Mouse (Mus musculus) hindbrain, embryonic 12.5 days (tissue): ENCODE measurements at regions not wholly inside any gene's neighbourhood (a gene's known extent, or its start where the extent isn't known, plus 50 kb on each side); places are given as distances from the start of the nearest gene placed in this dataset.

Experiments used
- ATAC-seq: fragments of 200-750 bp; cut with Nextera tagmentation; 2 replicates; pipeline ENCODE4 v1.8.0; 2017; ENCODE audit warnings: moderate TSS enrichment; ENCODE audit not compliant: low FRiP score
- H3K27ac ChIP-seq: fragments of 300-500 bp; sonication (generic); 2 replicates; pipeline ENCODE4 v1.5.1; 2016; ENCODE audit warnings: mild to moderate bottlenecking
- H3K27me3 ChIP-seq: fragments of 300-500 bp; sonication (generic); 2 replicates; pipeline ENCODE4 v1.6.1; 2016; ENCODE audit warnings: mild to moderate bottlenecking
- H3K36me3 ChIP-seq: fragments of 300-500 bp; sonication (generic); 2 replicates; pipeline ENCODE4 v1.6.1; 2016; ENCODE audit warnings: mild to moderate bottlenecking
- H3K4me1 ChIP-seq: fragments of 300-500 bp; sonication (generic); 2 replicates; pipeline ENCODE4 v1.6.1; 2016
- H3K4me2 ChIP-seq: fragments of 300-500 bp; sonication (generic); replicated peaks from 2 replicates; pipeline ENCODE4 v1.6.1; 2016; ENCODE audit warnings: mild to moderate bottlenecking
- H3K4me3 ChIP-seq: fragments of 300-500 bp; sonication (generic); 2 replicates; pipeline ENCODE4 v1.5.1; 2016; ENCODE audit warnings: mild to moderate bottlenecking
- H3K9ac ChIP-seq: fragments of 300-500 bp; sonication (generic); 2 replicates; pipeline ENCODE4 v1.6.1; 2016; ENCODE audit warnings: mild to moderate bottlenecking, moderate library complexity
- H3K9me3 ChIP-seq: fragments of 300-500 bp; sonication (generic); replicated peaks from 2 replicates; pipeline ENCODE4 v1.6.1; 2016; ENCODE audit warnings: mild to moderate bottlenecking
- WGBS: fragments of 180-500 bp; shearing (Covaris S2); methylation state at CpG from one replicate; pipeline ENCODE4 v1.1.7; 2016; 5-methylcytosine and 5-hydroxymethylcytosine counted together

DNA sequence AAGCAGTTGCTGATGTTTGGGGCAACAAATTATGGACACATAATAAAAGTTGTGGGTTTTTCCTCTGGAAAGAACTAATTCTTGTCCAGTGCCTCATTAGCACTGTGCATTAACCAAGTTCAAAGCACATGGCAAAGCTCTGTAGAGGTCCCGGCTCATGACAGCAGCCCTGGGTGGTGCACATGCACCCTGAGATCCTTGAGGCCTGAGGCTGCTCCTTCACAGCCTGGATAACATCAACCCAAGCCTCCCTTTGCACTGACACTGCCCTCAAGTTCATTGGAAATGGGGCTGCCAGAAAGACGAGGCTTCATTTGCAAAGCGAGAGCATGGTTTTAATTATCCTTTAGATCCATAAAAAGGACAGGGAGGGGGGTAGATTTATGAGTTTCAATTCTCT is 216.3 kb downstream of the Ets1 start:
- Histone ChIP-seq H3K9me3 (no peaks in the 10 kb centered on the region), H3K27me3 (no peaks in the 10 kb centered on the region), H3K4me2 (no peak overlapping the region), H3K27ac (no peak overlapping the region), H3K4me3 (no peak overlapping the region), H3K36me3 (no peaks in the 10 kb centered on the region), H3K4me1 (no peaks in the 10 kb centered on the region), H3K9ac (no peak overlapping the region)
- 77% methylated on average over 3 of the region's 3 CpGs for WGBS
- ATAC-seq: no peak

DNA sequence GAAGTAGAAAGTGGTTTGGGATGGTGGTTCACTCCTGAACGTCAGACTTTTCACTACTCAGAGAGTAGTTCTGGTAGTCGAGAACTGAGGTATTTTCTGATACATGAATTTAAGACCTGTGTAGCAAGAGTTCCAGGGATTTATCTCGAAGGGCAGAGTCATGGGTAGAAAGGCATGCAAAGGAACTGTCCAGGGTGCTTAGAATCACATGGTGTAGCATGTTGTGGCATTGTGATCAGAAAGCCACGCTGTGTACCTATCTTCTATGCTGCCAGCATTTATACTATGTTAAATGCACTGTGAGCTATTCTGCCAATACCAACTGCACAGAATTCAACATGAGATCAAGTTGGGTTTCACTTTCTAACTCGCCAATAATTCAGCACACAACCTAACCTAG is 227.3 kb downstream of the Ets1 start:
- Histone ChIP-seq H3K4me2 (no peak overlapping the region), H3K9ac (no peak overlapping the region), H3K9me3 (no peaks in the 10 kb centered on the region), H3K36me3 (no peaks in the 10 kb centered on the region), H3K4me1 (no peaks in the 10 kb centered on the region), H3K27ac (no peak overlapping the region), H3K27me3 (no peaks in the 10 kb centered on the region), H3K4me3 (no peak overlapping the region)
- 77% methylated on average over 5 of the region's 5 CpGs for WGBS
- no peak for ATAC-seq

DNA sequence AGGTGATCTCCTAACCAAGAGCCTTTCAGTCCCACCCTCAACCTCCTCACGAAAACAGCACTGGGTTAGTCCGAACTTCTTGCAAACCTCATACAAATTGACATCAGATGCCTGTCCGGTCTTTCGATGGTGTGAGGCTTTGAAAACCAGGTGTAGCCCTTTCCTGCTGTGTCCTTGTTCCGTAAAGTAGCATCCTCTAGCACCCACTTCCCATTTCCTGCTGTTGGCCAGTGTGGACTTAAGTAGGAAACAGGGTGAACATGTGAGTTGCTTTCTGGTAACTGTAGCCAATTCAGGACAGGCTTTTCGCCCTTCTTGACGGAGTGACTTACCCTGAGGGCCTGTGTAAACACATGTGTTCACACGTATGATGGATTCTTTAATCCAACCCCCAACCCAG is 232.9 kb downstream of the Ets1 start:
- Histone ChIP-seq H3K9ac (no peak overlapping the region), H3K36me3 (no peaks in the 10 kb centered on the region), H3K27ac (no peak overlapping the region), H3K4me1 (no peaks in the 10 kb centered on the region), H3K9me3 (no peaks in the 10 kb centered on the region), H3K4me2 (no peak overlapping the region), H3K27me3 (no peaks in the 10 kb centered on the region; the same call in 1 of the 2 replicates), H3K4me3 (no peak overlapping the region)
- WGBS: 84% methylated on average over 8 of the region's 8 CpGs
- ATAC-seq: no peak

DNA sequence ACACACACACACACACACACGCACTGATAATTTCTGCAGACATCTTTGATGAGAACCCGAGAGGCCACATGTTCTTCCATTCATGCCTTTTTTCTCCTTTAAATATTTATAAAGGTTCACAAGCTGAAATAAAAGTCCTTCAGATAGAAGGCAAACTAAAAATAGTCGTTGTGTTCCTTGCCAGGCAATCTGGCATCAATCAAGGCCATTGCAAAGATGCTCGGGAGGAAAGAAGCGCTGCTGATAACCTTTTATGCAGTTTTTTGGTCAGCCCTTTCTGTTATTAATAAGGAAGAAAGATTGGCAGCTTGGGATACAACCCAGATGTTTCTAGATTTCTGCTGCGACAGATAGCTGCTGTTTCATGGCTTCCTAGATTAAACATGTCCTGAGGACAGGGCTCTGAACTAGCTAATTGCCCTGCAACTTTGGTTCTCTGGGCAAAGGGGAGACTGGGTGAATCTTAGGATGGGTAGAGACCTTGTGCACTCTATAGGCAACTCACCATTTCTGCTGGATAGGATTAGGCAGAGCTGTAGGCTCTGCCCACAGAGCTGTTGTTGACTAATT is 238.4 kb downstream of the Ets1 start:
- H3K9me3 ChIP-seq: no peaks in the 10 kb centered on the region
- H3K27ac ChIP-seq: no peak overlapping the region
- no peaks in the 10 kb centered on the region for H3K27me3 ChIP-seq
- no peak overlapping the region for H3K4me3 ChIP-seq
- no peaks in the 10 kb centered on the region for H3K36me3 ChIP-seq
- 72% methylated on average over 6 of the region's 6 CpGs for WGBS
- H3K9ac ChIP-seq: no peak overlapping the region
- H3K4me1 ChIP-seq: no peaks in the 10 kb centered on the region
- ATAC-seq: no peak
- H3K4me2 ChIP-seq: no peak overlapping the region

DNA sequence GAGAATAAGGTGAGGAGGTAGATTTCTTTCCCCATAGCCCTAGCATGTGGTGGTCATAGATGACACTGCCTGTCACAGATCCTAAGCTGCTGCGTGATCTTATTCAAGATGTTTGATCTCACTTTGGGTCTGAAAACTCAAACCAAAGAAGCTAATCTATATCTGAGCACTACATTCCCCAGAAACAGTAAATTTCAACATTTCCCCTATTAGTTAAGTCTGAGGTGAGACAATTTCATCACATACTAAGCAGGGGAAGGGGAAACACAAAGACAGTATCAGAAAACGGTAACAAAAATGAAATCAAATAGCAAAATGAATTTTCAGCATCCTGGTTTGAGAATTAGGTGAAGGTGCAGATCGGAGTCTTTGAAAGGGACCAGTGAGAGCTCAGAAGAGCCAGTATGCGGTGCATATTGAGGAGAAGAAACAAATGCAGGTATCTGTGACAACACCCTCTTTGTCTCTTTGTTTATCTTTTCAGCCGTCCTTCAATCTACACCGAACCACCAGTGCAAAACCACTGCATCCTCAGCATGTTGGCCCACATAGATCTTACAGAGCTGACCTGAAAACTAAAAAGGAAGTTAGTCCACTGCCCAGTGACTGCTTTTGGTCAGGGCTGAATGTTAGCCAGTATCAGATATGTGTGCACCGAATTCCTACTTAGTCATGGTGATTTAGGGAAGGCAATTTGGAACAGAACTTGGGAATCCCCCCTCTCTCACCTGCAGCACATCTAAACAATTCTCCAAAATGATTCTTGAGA is 247.0 kb downstream of the Ets1 start:
- no peak overlapping the region for H3K4me2 ChIP-seq
- 67% methylated on average over 7 of the region's 7 CpGs for WGBS
- no peak for ATAC-seq
- peaks cover 9% of the 10 kb centered on the region for H3K4me1 ChIP-seq
- no peaks in the 10 kb centered on the region for H3K36me3 ChIP-seq
- H3K4me3 ChIP-seq: no peak overlapping the region
- no peaks in the 10 kb centered on the region for H3K9me3 ChIP-seq
- no peak overlapping the region for H3K9ac ChIP-seq
- no peaks in the 10 kb centered on the region for H3K27me3 ChIP-seq
- H3K27ac ChIP-seq: no peak overlapping the region

DNA sequence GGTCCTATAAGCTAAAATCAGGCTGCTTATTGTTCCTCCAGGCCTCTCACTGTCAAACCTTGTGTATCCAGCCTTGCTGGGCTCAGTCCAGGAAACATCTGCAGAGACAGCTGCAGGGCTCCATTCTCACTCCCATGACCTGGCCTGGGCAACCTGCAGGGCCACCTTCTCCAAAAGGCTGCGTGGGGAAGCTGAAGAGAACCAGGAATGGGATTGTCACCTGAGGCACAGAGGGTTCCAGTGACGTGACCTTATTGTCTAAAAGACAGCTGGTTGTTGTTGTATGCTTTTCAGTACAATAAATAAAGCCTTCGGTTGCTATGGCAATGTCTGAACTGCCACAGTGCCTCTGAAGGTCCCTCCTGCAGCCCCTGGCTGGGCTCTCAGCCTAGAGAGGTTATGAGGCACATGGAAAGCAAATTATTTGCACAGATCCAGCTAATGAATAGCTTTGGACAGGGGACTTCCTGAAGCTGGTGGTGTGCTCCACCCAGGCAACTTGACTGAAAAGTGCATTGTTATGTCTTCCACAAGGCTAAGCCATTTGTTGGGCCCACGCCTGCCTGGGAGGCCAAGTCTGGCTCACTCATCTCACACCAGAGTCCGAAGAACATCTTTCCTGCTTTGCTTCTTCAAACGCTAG is 250.1 kb downstream of the Ets1 start:
- Histone ChIP-seq H3K9me3 (no peaks in the 10 kb centered on the region), H3K27ac (no peak overlapping the region), H3K36me3 (no peaks in the 10 kb centered on the region), H3K4me2 (no peak overlapping the region), H3K9ac (no peak overlapping the region), H3K4me3 (no peak overlapping the region), H3K27me3 (no peaks in the 10 kb centered on the region), H3K4me1 (peaks cover 9% of the 10 kb centered on the region)
- ATAC-seq: no peak
- 53% methylated on average over 6 of the region's 6 CpGs for WGBS

DNA sequence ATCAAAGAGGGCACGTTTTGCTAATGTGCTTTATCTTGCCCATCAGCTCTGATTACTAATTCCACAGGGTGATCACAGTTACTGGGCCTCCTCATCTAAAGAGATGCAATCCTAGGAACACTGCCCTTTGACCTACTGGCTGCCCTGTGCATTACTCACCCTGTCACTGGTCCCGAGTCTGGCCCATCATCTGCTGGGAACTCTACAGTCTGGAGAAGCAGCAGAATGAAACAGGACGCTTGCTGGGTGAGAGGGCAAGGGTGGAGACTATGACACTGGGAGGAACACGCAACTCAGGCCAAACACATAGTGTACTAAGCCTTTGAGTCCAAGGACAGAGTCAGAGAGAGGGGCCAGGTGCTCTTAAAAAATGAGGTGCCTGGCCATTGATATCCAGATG is 263.8 kb downstream of the Ets1 start:
- ATAC-seq: no peak
- no peaks in the 10 kb centered on the region for H3K9me3 ChIP-seq
- H3K9ac ChIP-seq: no peak overlapping the region
- no peak overlapping the region for H3K4me3 ChIP-seq
- H3K4me1 ChIP-seq: peaks cover 4% of the 10 kb centered on the region; the same call in 1 of the 2 replicates
- H3K27ac ChIP-seq: no peak overlapping the region
- H3K36me3 ChIP-seq: no peaks in the 10 kb centered on the region
- 22% methylated on average over 4 of the region's 4 CpGs for WGBS
- no peak overlapping the region for H3K4me2 ChIP-seq
- no peaks in the 10 kb centered on the region for H3K27me3 ChIP-seq

DNA sequence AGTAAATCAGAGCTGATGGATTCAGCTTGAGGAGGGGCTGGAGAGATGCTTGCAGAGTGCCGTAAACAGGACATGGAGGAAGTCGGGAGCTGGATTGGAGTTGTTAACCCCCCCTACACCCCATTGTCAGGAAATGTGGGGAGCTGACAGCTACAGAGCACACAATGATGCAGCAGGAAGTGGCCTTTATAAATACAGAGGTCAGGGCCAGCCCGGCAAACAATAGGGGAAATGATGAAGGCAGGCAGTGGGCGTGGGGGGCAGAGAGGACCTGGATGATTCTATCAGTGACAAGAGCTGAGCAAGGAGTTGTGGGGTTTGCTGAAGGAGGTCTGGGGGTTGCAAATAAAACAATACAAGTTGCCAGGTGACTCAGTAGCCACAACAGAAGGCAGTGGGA is 265.3 kb downstream of the Ets1 start:
- Histone ChIP-seq H3K27ac (no peak overlapping the region), H3K9me3 (no peaks in the 10 kb centered on the region), H3K27me3 (no peaks in the 10 kb centered on the region), H3K4me1 (peaks cover 4% of the 10 kb centered on the region; the same call in 1 of the 2 replicates), H3K4me2 (no peak overlapping the region), H3K9ac (no peak overlapping the region), H3K36me3 (no peaks in the 10 kb centered on the region), H3K4me3 (no peak overlapping the region)
- ATAC-seq: no peak
- WGBS: 27% methylated on average over 4 of the region's 4 CpGs

DNA sequence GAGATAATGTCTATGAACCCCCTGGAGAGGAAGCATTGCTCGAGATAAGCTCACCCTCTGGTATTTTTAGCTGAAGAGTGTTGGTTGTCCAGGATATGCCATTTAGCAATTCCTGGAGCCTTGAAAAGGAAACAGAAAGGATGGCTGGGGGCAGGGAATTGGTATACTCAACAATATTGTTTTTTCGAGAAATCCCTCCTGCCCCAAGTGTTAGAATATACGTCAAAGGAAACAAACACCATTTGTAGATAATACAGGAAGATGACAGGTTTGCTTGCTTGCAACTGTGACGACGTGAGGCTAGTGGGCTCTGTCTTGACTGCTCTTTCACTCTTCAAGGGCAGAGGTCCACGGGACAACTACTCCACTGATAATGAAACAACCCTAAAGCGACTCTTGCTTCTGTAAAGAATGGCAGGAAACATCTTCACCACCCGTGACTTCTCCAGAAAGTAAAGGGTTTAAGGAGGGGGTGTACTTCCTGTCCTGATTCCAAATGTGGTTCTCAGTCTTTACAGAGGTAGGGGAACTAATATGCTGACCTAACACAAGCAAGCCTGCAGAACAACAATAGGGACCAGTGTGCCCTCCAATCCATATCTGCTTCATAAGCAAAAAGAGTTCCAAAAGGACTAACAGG is 270.3 kb downstream of the Ets1 start:
- ATAC-seq: no peak
- no peaks in the 10 kb centered on the region for H3K27me3 ChIP-seq
- H3K9me3 ChIP-seq: no peaks in the 10 kb centered on the region
- 79% methylated on average over 8 of the region's 8 CpGs for WGBS
- no peak overlapping the region for H3K4me2 ChIP-seq
- H3K4me1 ChIP-seq: peaks cover 3% of the 10 kb centered on the region; the same call in 1 of the 2 replicates
- H3K4me3 ChIP-seq: no peak overlapping the region
- no peak overlapping the region for H3K27ac ChIP-seq
- H3K36me3 ChIP-seq: no peaks in the 10 kb centered on the region
- no peak overlapping the region for H3K9ac ChIP-seq

DNA sequence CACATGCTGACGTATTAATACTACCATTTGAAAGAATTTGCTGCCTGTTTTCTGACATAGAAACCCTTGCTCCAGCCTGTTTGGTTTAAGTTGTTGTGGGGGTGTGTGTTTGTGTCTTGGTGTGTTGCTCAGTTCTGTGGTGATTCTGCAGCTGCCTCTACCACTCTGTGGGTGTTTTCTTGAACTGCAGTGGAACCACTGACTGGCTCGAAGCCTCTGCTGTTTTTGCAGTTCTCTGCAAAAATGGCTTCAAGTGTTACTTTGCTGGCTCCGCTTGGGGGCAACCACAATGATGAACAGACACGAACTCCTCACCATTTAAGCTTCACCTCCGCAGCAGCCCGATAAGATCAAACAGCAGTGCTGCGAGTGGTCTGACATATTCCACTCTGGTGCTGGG is 274.6 kb downstream of the Ets1 start:
- Histone ChIP-seq H3K4me3 (no peak overlapping the region), H3K27me3 (no peaks in the 10 kb centered on the region), H3K4me1 (no peaks in the 10 kb centered on the region), H3K4me2 (no peak overlapping the region), H3K27ac (no peak overlapping the region), H3K9ac (no peak overlapping the region), H3K36me3 (no peaks in the 10 kb centered on the region), H3K9me3 (no peaks in the 10 kb centered on the region)
- ATAC-seq: no peak
- WGBS: 85% methylated on average over 7 of the region's 7 CpGs

DNA sequence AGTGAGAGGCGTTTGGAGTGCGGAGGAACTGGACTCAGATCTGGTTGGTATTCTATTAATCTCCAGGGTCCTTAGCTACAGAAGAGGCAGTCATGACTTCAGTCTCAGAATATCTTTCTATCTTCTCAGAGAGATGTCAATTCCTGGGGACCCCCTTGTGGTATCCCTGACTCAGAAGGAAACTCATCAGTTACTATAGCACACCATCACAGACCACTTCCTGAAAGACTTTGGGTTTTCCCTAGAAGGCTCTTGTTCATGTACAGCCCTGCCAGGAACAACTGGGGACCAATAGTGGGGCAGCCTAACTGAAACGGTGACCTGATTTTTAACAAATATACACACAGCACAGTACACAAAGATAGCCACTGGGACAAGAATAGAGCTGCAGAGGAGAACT is 279.6 kb downstream of the Ets1 start:
- no peak overlapping the region for H3K4me3 ChIP-seq
- no peaks in the 10 kb centered on the region for H3K4me1 ChIP-seq
- ATAC-seq: no peak
- H3K36me3 ChIP-seq: no peaks in the 10 kb centered on the region
- 94% methylated on average over 3 of the region's 3 CpGs for WGBS
- H3K9me3 ChIP-seq: no peaks in the 10 kb centered on the region
- no peaks in the 10 kb centered on the region for H3K27me3 ChIP-seq
- H3K4me2 ChIP-seq: no peak overlapping the region
- no peak overlapping the region for H3K27ac ChIP-seq
- no peak overlapping the region for H3K9ac ChIP-seq

DNA sequence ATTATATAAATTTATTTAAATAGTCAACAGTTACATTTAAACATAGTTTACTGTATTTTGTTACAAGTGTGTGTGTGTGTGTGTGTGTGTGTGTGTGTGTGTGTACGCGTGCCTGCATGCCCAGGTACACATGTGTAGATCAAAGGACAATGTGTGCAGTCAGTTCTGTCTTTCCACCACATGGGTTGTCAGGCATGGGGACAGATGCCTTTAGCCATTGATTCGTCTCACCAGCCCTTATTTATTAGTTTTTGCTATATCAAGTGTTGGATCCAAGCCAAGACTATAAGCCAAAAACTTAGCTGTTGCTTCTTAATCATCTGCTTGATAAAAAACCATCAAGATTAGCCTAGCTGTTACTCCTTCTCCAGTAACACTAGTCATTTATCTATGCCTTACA is 280.7 kb downstream of the Ets1 start:
- H3K36me3 ChIP-seq: no peaks in the 10 kb centered on the region
- WGBS: 91% methylated on average over 3 of the region's 3 CpGs
- no peak for ATAC-seq
- H3K4me3 ChIP-seq: no peak overlapping the region
- H3K27ac ChIP-seq: no peak overlapping the region
- H3K9me3 ChIP-seq: no peaks in the 10 kb centered on the region
- no peaks in the 10 kb centered on the region for H3K4me1 ChIP-seq
- no peaks in the 10 kb centered on the region for H3K27me3 ChIP-seq
- H3K9ac ChIP-seq: no peak overlapping the region
- no peak overlapping the region for H3K4me2 ChIP-seq
